Mouse (Mus musculus) hindlimb bud, embryonic 11.5 days (tissue): ENCODE measurements around the gene Rtn3.
"Not testable (repeated sequence)": the region's sequence is repeated elsewhere in the genome, so short reads cannot be mapped to it uniquely, and the experiment has no call there.

Experiments
- DNase-seq: peaks from one replicate; pipeline ENCODE4 v3.0.0-alpha.2; 2012; ENCODE audit warnings: low read depth, low spot score; ENCODE audit errors: extremely low spot score

Gene Rtn3

GRCm38 (mm10) chr19:7423028-7423655 lies 59.9 kb downstream of the Rtn3 start:
- no peak for DNase-seq

DNA sequence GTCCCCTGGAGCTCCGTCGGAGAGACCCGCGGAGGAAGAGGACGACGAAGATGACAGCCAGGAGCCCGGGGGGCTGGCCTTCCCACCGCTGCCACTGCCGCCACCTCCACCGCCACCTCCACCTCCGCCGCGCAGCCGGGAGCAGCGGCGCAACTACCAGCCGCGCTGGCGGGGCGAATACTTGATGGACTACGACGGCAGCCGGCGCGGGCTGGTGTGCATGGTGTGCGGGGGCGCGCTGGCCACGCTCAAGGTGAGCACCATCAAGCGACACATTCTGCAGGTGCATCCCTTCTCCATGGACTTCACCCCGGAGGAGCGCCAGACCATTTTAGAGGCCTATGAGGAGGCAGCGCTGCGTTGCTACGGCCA lies 60.4 kb downstream of the Rtn3 start:
- DNase-seq, result no peak

- no peak for DNase-seq
Measured at GRCm38 (mm10) chr19:7421602-7422591, 61.2 kb downstream of the Rtn3 start.

- DNase-seq, result no peak
Measured at GRCm38 (mm10) chr19:7420841-7421601, 62.1 kb downstream of the Rtn3 start.

DNA sequence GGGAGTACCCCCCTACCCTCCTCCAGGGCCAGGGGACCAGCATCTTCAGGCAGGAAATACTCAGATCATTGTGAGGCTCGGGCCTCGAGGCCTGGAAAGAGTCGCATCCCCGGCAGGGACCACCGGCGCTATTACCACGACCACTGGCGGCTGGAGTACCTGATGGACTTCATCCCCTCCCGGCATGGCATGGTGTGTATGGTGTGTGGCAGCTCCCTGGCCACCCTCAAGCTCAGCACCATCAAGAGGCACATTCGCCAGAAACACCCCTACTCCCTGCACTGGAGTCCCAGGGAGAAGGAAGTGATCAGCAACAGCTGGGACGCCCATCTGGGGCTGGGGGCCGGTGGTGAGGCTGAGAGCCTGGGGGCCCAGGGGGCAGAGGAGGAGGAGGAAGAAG lies 63.0 kb downstream of the Rtn3 start:
- no peak for DNase-seq

DNA sequence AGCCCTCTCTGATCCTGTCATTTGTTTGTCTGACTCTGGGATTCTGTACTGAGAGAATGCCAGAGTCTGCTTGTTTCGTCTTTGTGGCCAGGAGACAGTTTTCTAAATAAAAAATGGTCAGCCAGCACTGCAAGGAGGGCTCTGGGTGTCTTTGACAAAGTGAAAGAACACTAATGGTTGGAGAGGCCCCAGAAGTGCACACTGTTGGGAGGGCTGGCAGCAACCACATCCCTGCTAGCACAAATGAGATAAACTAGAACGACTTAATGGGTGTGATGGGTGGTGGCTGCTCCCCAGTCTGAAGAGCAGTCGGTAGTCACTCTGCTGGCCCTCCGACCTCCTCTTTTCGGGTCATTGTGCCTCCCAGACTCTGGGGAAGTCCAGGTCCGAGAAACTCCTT lies 63.9 kb downstream of the Rtn3 start:
- no peak for DNase-seq

- DNase-seq, result no peak
Measured at GRCm38 (mm10) chr19:7417911-7418849, 64.9 kb downstream of the Rtn3 start.

DNA sequence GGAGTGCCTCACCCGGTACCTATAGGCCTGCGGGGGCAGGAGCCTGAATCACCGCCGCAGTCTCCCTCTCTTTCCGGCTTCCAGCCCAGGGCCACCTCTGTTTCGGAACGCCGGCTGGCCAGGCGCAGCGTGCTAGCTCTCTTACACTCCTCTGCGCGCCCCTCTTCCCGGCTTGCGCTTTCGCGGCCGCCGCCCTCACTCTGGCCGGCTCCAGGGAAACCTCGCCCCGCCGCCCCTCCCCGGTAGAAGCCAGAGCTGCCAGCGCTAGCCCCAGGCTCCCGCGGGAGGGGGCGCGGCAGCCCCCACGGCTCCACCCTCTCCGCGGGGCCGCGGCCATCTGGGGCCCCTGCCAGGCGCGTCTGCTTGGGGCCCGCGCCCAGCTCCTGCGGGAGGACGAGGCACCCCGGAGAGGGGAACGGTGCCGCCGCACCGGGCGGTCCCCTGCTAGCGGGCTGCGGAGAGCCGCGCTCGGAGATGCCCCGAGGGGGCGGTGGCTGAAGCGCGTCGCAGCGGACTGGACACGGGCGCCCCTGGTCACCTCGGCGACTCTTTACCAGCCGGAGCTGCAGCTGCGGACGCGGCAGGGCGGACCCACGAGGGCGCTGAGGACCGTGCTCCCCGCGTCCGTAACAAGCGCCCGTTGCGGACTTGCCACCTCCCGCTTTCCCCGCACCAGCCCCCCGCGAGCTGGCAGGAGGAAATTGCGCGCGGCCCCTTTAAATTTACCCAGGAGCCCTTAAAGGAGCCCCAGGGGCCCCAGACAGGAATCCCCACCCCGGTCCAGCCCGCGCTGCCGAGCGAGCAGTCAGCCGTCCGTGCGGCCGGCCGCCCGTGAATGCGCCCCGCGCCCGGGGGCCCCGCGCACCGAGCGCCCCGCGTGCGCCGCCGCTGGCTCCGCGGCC lies 66.0 kb downstream of the Rtn3 start, which contains the start of gene 2700081O15Rik:
Gene 2700081O15Rik, plus strand, starts transcription at position 792 of the 902 bp plus-strand sequence.
- DNase-seq, result no peak

GRCm38 (mm10) chr19:7415916-7416833 lies 66.9 kb downstream of the Rtn3 start:
- no peak for DNase-seq

DNA sequence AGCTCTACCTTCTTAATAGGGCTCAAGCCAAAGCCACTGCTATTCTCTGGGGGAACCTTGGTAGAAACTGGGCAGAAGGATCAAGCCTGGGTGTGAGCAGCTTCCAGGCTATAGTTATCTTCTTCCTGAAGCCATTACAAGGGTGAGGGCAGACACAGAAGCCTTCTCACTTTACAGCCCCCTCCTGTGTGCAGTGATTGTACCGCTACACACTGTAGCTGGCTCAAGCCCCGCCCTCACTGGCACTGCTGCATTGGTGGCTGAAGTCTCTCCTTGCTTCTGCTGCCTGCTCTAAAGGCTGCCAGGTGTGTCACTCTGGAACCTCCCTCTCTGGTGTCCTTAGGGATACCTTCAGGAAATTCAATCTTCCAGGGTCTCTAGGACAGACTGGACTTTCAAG lies 70.7 kb downstream of the Rtn3 start:
- no peak for DNase-seq

DNA sequence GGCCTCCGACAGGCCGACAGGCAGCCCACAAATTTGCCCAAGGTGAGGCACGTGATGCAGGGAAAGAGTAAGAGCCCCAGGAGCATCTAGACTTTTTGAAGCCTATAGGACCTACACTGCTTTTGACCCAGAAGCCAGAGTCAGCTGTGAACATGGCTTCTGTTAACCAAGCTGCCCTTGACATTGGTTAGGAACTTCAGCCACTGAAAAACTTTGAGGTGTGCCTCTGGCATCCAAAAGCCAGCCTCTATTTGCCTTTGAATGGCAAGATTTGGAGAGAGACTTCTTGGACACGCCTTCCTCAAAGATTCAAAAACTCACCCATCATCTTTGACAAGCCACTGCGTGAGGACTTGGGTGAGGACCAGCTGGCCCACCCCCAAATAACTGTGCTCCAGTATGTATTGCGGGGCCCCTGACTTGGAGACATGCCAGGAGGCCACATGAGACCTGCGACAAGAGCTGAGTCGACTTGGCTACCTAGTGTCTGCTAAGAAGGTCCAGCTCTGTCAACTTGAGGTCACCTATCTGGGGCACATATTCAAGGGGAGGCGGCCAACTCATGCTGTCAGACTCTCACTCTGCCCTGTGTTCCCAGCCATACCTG lies 78.4 kb downstream of the Rtn3 start:
- DNase-seq, result no peak

GRCm38 (mm10) chr19:7400635-7401034 lies 82.4 kb downstream of the Rtn3 start:
- no peak for DNase-seq

- DNase-seq, result not testable (repeated sequence)
Measured at GRCm38 (mm10) chr19:7398898-7399297, 84.2 kb downstream of the Rtn3 start.

GRCm38 (mm10) chr19:7396867-7397826 lies 85.9 kb downstream of the Rtn3 start:
- DNase-seq, result not testable (repeated sequence)

DNA sequence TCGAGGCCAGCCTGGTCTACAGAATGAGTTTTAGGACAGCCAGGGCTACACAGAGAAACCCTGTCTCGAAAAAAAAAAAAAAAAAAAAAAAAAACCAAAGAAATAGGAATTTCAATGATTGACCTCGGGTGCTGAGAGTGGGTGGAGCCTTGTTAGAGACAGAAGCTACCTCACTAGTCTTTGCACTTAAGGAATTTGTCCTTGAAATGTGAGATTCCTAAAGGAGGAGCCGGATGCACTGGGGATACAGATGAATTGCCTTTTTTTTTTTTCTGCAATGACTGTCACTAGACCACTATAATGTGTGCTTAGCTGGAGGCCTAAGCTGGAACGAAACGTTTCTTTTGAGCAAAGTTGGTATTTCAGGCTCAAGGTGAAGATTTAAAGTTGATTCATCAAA lies 94.6 kb downstream of the Rtn3 start:
- no peak for DNase-seq

GRCm38 (mm10) chr19:7386042-7386441 lies 97.0 kb downstream of the Rtn3 start:
- no peak for DNase-seq
